Mouse (Mus musculus) adrenal gland, postnatal 25 days (tissue): ENCODE measurements at regions not wholly inside any gene's neighbourhood (a gene's known extent, or its start where the extent isn't known, plus 50 kb on each side); places are given as distances from the start of the nearest gene placed in this dataset.
A peak's percentile ranks its signal among the peaks of the same experiment; 100 is the strongest.

Source experiments
- DNase-seq: peaks from one replicate; pipeline ENCODE4 v3.0.0; 2021; ENCODE audit warnings: mixed read lengths

DNA sequence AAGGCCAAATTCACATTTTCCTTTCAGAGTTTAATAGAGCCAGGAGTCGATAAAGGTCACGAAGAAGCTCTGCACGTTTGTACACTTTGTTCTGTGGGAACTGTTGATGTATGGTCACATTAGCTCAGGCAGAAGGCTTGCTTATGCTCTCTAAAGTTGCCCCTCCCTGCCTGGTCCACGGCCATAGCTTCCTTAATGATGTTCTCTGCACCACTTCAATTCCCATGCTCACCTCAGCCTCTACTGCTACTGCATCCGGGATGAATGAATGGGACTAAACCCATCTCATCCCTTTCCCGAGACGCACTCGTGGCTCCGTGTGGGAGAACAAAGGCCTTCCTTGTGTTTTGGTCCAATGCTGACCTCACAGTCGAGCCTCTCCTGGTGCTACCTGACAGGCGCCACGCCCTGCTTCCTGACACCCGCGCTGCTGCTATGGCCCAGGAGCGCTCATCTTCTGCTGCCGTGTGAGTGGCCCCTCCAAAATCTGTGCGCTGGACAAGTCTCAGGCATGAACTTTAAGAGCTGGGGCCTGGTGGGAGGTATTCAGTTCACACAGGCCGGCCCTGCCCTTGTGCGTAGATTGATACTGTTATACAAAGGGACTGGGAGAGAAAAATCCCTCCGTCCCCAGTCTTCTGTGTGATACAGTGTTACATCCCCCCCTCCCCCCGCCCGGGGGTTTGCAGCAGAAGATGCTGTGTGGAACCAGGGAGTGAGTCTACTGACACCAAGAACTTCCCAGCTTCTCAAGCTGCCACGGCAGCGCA, 386.3 kb upstream of the Trpc7 start:
- DNase-seq, result no peak

DNA sequence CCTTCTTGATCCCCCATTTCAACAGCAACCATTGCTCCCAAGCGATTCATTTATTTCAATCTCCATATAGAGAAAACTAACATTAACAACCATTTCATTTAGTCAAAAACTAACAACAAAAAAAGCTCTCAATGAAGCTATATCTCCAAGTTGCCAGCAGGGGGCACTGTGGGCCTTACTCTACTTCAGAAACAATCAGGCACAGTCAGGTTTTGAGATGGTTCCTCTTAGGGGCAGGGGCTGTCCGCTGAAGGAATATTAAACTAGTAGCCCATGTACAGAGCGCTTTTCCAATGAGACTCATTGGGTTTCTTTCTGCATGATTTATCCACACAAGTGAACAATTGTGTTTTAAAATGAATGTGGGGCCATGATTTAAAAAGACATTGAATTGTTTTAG, 385.7 kb upstream of the Trpc7 start:
- peak; percentile 63 for DNase-seq

DNA sequence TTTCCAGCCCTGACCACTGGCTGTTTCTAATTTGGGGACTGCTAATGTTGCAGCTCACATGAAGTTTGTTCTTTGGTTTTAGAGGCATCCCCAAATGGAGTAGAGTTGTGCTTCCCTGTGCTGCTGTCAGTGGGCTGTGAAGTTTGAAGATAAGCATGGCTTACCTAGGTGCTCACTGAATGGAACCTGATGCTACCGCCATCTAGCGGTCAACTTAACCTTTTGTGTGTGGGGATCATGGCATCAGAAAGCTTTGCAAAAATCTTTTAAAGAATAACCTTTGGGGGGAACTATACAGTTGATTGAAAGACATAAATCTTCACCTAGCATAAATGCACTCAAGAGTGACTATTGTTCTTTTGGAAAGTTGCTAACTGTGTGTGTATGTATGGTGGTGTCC, 382.8 kb upstream of the Trpc7 start:
- DNase-seq, result no peak

DNA sequence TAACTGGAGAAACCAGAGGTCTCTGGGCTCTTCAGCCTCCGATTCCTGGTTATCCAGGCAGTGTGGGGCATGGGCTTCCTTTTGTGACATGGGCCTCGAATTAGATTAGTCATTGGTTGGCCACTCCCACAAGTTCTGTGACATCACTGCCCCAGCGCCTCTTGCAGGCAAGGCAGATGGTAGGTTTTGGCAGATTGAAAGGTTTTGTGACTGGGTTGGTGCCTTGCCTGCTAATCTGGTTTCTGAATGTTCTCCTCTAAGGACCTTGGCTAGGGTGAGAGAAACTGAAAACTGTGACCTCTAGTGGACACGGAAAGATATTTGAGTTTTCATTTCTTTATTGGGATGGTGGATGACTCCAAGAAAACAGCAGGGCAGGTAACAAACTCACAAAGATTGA, 381.3 kb upstream of the Trpc7 start:
- no peak for DNase-seq

DNA sequence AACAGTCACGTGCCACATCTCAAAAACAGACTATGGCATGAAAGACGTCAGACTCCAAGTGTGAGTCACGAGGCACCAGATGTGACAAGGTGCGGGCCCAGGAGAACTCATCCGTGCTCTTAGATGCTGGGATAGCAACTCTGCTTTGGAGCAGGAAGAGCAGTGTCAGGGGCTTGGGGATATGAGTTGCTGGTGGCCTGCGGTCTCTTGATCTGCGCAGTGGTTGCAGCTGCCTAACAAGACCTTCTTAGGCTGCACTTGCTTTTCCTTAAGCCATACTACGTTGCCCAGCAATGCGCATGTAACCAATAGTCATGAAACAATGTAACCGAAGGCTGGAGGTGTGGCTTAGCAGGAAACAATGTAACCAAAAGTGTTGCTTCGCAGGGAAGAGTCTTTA, 380.1 kb upstream of the Trpc7 start:
- DNase-seq, result no peak

DNA sequence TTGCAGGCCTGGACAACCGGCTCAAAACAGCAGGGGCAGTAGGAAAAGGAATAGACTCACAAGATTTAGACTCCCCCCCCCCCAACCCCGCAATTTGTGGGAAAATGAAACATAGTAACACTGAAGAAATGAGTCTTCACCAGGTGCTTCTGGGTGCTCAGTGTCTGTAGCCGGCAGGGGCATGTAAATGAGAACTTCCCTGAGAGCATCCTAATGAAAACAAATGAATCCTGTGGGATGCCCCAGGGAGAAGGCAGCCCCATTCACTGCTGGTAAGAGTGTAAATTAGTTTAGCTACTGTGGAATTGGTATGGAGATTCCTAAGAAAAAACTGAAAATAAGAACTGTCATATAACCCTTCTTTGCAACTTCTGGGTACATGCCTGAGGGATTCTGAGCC, 377.8 kb upstream of the Trpc7 start:
- DNase-seq, result no peak

DNA sequence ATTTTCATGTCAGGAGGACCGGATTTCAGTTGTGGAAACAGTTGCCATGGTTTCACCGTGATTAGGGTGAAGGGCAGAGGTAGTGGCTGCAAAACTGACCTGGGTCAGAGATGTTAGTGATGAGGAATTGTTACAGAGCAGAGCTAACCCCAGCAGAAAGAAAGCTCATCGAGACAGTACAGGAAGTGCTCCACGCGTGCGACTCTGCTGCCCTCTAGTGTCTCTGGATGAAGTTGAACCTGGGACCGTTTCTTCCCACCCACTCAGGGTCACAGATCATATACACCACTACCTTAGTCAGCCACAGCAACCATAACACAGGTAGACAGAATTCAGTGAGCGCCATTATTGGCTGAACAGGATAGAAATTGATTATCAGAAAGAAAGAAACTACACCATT, 373.8 kb upstream of the Trpc7 start:
- DNase-seq, result peak; percentile 23

DNA sequence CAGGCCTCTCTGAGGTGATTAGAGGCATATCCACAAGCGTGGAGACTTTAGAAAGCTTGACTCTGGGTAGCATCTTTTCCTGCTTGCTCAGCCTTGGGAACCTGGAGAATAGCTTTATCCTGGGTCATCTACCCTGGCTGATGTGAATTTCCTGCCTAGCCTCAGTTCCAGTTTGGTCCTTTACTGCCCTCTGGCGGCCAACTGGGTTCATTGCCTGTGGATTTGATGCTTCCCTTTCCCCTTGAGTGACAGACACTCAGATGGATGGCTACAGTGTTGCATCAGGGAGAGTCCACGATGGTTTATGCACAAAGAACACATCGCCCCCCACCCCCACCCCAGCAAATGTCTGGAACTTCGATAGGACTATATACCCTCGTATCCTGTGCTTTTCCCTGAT, 364.1 kb upstream of the Trpc7 start:
- peak; percentile 81 for DNase-seq

DNA sequence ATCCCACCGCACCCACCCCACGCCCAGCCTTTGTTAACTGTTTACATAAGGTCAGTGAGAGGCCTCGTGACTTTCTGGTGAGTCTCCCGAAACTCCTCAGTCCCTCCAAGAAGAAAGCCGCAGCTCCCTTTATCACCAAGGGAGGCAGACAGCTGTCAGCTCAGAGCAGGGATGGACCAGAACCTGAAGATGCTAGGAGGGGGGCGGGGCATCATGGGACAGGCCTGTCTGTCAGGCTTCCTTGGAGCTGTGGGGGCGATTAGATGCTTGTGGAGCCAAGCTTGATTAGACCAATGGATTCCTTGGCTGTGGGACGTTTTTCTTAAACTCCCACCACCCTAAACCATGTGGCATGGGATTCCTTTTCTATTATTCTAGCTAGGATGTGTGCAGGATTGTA, 363.7 kb upstream of the Trpc7 start:
- DNase-seq, result no peak

DNA sequence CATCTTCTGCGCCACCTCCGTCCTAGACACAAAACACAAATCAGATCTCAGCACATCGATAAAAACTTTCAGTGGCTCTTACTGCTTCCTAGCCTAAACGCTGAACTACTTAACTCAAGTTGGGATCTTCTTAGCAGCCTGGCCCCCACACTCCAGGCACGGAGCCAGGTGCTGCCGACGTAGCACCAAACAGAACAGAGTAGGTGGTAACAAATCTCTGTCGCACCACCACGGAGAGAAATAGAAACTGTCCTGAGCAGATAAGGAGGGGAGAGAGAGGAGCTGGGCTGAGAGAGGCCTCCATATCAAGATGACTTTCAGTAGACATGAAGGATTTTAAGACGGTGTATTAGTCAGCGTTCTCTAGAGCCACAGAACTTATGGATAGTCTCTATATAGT, 360.1 kb upstream of the Trpc7 start:
- DNase-seq, result no peak

DNA sequence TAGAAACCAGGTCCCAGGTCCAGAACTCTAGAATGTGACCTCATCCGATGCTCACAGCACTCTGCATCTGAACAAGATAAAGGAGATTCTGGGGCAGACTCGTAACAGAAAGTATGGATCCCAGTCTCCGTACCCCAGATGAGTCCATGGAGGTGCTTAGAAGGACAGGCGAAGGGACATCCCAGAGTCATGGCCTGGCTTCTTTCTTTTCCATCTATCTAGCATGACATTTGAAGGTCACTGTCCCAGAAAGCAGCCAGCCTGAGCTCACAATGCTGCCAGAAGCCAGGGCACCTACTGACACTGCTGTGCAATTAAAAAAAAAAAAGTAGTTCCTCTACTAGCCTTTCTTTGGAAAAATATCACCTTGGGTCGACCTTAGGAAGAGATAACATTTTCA, 354.1 kb upstream of the Trpc7 start:
- no peak for DNase-seq

DNA sequence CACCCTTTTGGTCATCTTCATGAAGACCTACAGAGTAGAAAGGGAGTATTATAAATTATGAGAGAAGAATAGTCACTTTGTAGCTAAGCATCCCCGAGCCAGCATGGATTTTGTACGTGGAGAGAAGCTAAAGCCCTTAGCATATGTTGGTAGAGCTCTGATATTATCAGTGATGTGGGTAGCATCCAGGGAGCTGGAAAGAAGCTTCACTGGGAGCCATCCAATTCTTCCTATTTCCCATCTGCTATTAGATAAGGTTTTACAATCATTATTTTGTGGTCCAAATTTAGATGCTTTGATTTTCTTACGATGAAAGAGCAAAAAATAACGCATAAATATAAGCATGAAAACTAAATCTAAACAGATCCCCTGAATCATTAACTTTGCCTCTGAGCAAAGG, 353.6 kb upstream of the Trpc7 start:
- no peak for DNase-seq

DNA sequence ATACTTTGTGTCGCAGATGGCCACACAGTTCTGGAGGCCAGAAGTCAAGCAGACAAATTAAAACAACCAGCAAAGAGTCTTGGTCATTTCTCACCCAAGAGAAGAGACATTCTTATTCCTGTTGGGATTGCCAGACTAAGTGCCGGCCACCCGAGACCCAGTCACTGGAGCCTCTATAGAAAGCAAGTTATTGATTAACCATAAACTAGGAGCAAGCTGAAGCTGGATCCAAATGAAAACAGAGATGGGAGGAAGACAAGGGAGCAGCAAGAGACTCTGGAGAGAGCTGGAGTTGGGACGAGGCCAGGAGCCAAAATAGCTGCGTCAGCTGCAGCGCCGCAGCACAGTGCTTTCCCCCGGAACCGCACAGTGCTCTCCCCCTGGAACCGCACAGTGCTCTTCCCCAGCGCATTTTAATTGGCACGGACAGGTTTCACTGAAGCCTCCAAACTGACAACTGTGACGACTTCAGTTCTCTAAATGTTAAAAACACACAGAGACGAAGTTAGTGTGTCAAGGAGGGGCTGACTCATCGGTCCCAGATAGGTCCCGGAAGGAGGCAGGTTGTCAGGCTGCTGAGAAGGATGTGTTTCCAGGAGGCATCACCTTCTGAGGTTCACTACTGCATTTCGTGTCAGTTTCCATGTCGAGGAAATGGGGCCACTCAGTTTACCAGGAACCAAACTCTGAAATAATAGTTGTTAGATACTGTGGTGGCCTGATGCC, 350.6 kb upstream of the Trpc7 start:
- DNase-seq, result peak; percentile 31

DNA sequence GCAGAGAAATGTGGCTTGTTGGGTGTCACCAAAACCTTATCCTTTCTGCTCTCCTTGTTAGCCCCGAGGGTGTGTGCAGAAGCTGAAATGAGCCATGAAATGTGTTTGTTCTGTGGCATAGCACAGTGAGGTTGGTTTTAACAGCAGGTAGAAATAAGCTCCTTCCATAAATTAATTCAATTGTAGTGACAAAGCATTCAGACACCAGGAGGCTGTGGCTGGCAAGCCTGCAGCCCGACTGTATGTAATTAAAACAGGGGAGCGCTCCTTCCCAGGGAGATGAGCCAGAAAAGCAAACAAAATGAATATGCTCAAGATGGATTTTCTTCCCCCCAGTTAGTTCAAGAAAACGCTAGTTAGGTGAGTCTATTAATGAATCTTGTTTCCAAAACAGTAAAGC, 341.1 kb upstream of the Trpc7 start:
- DNase-seq, result no peak

DNA sequence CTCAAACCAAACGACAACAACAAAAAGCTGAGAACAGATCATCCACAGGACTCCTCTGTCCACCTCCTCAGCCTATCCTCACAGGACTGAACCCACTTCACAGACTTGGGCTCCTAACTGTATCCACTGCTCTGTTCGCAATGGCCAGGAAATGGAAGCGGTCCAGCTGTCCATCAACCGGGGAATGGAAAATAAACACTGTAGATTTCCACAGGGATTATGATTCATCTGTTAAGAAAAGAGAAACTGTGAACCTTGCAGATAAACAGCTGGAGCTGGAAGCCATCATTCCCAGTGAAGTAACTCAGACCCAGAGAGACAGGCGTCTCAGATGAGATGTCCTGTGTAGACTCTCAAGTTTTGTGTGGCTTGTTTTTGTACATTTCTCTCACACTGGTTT, 340.4 kb upstream of the Trpc7 start:
- DNase-seq, result no peak

DNA sequence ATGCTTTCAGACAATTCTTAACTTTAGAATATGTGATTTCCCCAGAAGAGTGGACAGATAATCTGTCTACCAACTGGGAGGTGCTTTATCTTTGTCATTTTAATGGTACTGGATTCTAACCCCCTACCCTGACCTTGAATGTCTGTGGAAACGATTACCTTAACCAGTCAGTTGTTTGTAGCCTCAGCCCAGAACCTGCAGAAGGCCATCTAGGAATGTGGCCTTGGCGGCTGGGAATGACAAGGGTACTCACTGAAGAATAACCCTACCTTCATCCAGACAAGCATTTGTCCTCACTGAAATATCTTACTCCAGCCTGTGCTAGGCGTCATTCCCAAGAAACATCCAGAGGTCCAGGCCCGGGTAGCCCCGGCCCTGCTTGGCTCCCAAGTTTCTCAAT, 337.1 kb upstream of the Trpc7 start:
- DNase-seq, result no peak

DNA sequence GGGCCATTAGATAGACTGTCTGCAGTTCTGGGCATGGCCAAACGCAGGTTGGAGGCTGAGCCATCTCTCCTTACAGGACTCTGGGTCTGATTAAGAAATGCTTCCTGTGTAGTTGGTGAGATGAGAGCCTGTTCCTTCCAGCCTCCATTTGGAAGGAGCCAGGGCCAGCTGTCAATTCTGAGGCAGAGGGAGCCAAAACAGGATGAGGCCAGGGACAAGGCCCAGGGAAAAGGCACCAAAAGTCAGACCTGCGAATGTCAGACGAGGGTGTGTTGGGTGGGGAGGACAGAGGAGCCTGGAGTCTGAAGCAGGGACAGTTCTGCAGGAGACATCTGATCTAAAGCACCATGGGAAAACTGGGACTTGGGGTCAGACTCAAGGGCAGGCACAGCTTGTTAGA, 335.9 kb upstream of the Trpc7 start:
- DNase-seq, result no peak

DNA sequence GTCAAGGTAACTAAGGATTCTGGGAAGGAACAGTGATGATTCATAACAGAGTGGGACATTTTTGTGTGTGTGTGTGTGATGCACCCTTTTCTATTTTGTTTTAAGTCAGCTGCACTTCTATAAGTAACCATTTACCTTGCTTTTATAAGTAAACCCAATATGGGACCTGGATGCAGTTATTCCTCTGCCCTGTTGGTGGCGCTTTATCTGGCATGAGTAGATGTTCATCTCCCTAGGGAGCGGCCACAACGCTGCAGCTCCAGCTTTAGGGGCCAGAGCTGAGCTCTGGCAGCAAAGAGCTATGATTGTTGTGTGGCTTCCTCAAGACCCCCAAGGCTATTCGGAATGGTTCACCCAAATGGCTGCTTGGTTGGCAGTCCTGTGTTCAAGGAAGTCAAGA, 334.5 kb upstream of the Trpc7 start:
- DNase-seq, result no peak

DNA sequence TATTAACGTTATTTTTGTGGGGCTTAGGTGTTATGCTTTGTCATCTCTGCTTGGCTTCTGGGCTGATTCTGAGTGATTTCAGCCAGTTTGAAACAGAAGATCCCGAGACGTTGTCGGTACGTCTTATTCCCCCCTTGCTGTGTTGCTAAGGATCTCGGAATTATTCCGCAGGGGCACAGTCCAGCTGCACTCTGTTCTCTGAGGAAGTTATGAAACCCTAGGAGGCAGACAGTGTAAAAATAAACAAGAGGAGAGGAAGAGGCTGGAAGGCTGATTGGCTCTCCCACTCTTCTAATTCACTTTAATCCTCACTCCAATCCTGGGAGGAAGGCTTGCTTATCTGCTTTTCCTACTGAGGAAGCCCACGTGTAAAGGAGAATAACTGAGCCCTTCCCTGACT, 325.3 kb upstream of the Trpc7 start:
- no peak for DNase-seq

DNA sequence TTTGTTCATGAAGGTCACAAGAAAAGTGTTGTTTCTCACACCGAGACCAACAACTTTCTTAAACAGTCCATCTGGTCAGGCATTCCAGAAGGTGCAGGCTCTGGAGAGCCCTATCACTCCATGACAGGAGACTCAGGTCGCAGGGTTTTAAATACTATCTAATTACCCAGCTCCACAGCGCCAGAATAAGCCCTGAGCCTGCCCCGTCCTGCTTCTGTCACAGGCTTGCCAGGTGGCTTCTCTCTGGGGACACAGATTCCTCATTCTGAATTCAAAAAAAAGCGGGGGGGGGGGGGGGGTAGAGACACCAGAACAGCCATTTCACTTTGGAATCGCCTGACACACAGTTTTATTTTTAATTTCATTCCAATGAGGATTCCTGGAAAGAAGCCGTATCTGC, 320.4 kb upstream of the Trpc7 start:
- no peak for DNase-seq

DNA sequence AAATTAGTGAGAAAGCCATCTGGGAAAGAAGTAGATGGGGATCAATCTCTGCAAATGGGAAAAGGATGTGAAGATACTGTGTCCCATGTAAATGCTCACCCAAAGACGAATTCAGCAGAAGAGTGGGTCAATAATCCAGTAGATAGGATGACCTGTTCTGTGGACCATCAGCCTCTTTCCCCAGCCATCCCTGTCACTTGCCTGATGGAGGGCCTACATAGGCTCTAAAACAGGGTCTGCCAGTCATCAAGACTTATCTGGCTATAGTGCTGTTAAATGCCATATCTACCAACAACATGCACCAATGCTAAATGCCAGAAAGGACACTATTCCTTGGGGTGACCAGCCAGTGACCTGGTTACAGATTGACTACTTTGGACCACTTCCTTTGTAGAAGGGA, 316.5 kb upstream of the Trpc7 start:
- no peak for DNase-seq

DNA sequence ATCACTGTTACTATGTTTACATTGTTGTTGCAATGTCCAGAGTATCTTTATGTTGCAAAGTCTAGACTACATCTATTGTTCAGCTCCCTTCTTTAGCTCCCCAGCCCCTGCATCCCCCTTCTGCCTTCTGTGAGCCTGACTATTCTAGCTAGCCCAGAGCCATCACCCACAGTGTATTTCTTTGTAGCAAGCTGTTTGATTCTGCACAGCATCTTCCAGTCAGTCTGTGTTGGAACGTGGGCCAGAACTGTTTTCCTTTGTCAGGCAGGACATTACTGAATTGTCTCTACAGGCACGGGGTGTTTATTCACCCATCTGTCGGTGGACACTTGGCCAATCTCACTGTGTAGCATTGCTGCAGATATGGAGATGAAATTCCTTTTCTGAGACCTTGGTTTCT, 295.4 kb upstream of the Trpc7 start:
- DNase-seq, result no peak

DNA sequence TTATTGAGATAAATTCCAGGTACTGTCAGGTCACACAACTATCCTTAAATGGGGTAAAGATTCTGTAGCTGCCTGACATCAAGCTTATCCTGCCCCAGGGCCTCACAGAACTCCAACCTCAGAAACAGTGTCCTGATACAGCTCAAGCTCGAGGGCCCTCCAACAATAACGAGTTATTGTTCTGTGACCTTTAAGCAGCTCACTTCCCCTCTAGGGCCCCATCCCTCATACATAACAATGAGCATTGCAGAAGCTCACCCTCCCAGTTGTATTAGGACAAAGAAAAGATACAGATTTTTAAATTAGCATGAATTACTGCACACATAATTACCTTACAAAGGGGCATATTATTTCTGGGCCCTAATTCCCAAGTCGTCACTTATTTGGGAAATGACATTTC, 293.5 kb upstream of the Trpc7 start:
- DNase-seq, result no peak

DNA sequence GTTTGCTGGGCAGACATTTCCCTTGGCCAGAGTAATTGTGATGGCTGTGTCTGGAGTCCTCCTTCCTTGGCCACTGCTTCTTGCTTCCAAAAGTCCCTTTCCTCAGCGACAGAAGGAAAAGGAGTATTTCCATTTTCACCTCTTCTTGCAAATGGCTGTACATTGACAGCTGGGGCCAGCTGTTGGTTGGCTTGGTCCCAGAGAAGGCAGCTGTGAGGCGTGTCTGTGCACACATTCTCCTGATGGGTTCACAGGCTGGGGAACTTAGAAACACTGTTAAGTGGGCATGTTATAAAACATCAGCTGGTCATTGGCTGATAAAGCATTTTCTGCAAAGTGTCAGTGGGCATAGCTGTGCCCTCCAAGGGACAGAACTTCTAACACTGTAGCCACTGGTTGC, 290.4 kb upstream of the Trpc7 start:
- no peak for DNase-seq
